Mouse (Mus musculus): ENCODE results near the gene P4ha2. TPM values are rescaled to one million over a fixed set of nuclear protein-coding genes. Genes with fewer than 3 reads are reported as not detected.

The P4ha2 gene
- total RNA-seq, 2 experiments from 2014 or later = 27.2 to 46.2 TPM

DNA sequence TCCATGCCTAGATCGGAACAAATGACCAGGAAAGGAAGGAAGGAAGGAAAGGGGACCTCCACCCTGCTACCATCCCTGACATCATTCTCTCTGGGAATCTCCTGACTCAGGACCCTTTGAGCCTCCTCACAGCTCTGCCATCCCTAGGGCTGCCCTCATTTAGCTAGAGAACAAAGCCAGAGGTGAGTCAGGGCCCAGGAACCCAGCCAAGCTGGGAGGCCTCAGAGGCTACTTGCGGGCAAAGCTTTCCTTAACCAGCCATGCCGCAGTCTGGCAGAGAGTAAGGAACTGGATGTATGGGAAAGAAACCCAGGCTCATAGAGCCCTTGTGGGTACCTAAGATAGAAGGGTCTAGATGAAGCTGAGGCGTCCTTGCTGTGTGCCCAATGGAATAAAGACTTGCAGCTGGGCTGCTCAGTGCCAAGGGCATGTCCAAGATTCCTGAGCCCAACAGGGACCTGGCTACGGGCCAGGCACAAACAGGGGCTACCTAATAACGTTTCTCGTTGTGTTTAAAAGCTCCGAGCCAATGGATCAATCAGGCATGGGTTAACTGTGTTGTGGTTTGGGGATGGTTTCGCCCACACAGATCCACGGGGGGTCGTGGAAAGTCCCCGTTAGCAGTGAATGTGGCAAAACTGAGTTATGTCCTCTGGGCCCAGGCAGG is 37.7 kb upstream of the P4ha2 start:
- Histone ChIP-seq H3K27ac (peak overlapping the region; percentile 85), H3K4me3 (peak overlapping the region; percentile 13; the same call in 1 of the 2 replicates)
- intact Hi-C loops (cut with DNase I) = no loop called here
- peak; percentile 65 for DNase-seq
- TF ChIP-seq CTCF (IDR thresholded peaks at IDR 0.05) = no peak

DNA sequence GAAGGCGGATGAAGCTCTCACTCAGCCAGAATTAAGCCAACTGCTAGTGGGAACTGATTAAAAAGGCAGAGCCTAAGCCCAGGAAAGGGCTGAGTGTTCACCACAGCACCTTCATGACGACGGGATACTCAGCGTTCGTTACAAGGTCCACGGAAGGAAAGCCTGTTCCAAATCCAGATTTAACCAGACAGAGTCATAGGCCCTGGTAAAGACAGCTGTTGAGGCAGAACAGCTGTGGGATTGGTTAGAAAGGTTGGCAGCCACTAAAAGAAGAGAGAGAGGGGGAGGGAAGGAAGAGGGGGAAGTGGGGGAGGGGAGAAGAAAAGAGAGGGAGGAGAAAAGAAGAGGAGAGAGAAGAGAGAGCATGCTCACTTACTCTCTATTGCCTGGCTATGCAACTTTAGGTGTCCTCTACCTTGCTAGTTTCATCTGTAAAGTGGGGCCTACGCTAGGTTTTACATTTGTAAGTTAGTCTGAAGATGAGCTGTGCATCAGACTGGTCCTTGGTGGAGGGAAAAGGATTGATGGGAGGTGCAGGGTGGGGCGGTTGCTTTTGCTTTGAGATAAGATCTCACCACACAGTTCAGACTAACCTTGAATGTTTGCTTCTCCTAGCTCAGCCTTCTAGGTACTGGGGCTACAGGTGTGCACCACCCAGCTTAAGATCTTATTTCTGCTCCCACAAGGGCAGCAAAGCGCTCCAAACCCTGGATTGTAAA is 37.0 kb upstream of the P4ha2 start:
- DNase-seq = no peak
- peak overlapping the region; percentile 85 for H3K27ac ChIP-seq
- H3K4me3 ChIP-seq = peak overlapping the region; percentile 13; the same call in 1 of the 2 replicates
- TF ChIP-seq CTCF (IDR thresholded peaks at IDR 0.05) = no peak
- intact Hi-C loops (cut with DNase I) = no loop called here

DNA sequence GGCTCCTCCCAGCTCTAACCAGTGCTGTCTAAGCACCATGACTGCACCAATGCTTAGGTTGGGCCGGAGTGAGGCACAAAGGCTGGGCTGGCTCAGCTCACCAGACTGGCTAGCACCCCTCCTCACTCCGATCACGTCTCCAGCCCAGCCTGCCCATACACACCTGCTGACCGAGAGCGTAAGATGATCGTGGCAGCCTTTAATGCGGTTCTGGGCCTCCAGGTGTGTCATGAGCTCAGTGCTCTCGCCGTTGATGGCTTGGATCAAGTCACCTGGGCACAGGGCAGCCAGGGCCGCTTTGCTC is 36.5 kb upstream of the P4ha2 start:
- intact Hi-C loops (cut with DNase I) = no loop called here
- DNase-seq = no peak
- H3K4me3 ChIP-seq = no peak overlapping the region
- peak overlapping the region; percentile 85 for H3K27ac ChIP-seq
- no peak for TF ChIP-seq CTCF (IDR thresholded peaks at IDR 0.05)

DNA sequence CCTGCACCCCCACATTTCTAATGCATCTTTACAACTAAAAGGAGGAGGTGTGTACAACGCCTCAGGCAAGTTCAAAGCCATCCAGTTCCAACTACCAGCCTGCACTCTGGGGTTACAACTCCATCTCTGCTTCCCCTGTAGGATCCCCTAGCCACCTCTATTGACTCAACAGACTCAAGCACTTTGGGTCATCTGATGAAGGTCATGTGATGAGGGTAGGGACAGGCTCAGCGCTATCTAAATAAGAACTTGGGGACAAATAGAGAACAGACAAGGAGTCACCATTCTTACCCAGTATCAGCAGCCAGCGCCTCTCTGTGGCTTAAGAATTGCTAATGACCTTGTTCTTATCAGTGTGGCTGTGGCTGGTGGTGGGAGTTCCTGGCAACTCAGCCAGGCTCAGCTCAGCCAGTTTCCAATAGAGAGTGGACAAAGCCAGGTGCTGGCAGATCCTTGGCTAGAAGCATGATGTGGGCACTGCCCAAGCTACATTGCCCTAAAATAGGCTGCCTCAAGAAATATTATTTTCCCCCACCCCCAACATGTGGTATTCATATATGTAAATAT is 35.4 kb upstream of the P4ha2 start:
- no peak for DNase-seq
- intact Hi-C loops (cut with DNase I) = no loop called here
- Histone ChIP-seq H3K4me3 (no peak overlapping the region), H3K27ac (peak overlapping the region; percentile 31)
- TF ChIP-seq CTCF (IDR thresholded peaks at IDR 0.05) = no peak

DNA sequence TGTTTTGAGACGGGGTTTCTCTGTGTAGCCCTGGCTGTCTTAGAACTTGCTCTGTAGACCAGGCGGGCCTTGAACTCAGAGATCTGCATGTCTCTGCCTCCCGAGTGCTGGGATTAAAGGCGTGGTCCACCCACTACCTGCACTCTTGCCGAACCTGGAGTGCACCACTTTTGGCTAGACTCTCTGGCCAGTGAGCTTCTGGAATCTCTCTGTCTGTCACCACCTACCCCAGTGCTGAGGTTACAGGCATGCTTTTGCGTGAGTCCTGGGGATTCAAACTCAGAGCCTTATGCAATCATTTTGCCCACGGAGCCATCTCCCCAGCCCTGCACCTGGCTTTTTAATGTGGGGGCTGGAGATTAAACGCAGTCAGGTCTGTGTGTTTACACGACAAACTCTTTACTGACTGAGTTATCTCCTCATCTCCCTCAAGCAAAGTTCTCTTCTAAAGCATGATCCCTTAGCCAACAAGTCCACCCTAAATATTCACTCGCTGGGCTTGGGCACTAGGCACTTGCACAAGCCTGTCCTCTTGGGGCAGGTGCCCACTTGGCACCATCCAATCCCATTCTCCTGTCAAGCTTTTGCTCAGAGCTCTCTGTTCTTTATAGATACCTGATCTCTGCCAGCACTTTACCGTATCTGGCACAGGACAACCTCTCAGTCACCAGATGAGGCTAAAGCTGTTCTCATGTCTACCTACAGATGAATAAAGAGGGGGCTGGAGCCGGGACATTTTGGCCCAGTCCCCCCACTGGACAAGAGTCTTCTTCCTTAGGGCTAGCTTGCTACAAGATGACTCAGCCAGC is 34.6 kb upstream of the P4ha2 start:
- peak overlapping the region; percentile 23 for H3K4me3 ChIP-seq
- H3K27ac ChIP-seq = peak overlapping the region; percentile 35
- DNase-seq = no peak
- intact Hi-C loops (cut with DNase I) = no loop called here
- no peak for TF ChIP-seq CTCF (IDR thresholded peaks at IDR 0.05)

DNA sequence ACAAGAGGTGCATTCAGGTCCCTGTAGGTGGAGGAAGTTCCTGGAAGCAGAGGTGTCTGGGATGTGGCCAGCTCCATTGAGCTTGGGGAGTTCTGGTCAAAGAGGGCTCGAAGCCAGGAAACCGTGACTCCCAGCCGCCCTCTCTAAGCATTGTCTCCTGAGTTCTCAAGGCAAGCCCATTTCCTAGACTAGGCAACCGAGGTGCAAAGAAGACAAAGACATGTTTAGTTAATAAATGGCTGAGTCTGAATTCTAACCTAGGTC is 34.0 kb upstream of the P4ha2 start:
- peak; percentile 53 for DNase-seq
- peak overlapping the region; percentile 90 for H3K27ac ChIP-seq
- intact Hi-C loops (cut with DNase I) = no loop called here
- H3K4me3 ChIP-seq = peak overlapping the region; percentile 23
- TF ChIP-seq CTCF (IDR thresholded peaks at IDR 0.05) = no peak

DNA sequence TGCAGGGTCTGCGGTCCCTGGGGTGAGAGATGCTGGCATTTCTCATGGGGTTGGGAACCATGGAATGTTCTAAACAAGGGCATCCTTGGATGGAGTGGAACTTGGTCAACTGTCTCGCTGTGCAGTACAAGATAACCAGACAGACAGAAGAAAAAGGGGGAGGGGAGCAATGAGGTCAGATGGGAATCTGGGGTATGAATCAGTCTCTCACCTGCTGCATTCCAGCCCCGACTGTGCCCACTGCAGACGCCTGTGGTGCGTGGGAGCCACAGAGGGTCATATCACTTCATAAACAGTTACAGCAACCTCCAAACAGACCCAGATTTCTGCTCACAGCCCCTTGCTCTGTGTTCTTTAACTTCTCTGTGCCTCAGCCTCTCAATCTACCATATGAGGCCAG is 33.5 kb upstream of the P4ha2 start:
- TF ChIP-seq CTCF (IDR thresholded peaks at IDR 0.05) = no peak
- intact Hi-C loops (cut with DNase I) = no loop called here
- DNase-seq = no peak

DNA sequence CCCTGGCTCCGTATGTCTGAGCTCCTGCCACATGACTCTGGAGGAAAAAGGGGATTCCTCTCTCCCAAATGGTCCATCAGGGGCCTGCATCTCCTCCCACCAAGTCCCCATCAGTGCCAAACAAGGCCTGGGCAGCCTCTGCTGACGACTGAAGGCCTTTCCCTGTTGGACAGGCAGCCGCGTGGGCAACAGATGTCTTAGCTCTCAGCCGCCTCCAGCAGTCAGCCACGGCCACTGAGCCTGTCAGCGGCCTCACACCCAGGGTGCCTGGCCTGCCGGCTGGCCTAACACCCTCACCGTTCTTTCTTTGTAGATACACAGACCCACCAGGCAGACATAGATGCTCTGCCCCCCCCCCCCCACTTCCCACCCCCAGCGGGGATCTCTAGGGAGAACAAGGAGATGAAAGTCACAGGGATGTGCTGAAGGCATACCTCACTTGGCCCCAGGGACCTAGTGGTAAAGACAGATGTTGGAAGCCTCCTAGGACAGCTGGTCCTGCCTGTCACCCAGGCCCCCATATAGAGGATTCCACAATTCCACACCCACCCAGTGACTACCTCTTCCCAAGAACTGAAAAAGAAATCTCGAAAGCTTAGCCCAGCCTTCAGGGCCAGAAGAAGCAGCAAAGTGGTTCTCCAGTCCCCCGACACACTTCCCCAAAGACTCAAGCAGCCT is 32.4 kb upstream of the P4ha2 start:
- intact Hi-C loops (cut with DNase I) = no loop called here
- H3K27ac ChIP-seq = peak overlapping the region; percentile 90
- no peak for TF ChIP-seq CTCF (IDR thresholded peaks at IDR 0.05)
- DNase-seq = peak; percentile 59
- peak overlapping the region; percentile 85 for H3K4me3 ChIP-seq

More for the DNA sequence above, 33.5 kb upstream of the P4ha2 start:
- Histone ChIP-seq H3K27ac (peak overlapping the region; percentile 90; the same call in 1 of the 2 replicates), H3K4me3 (peak overlapping the region; percentile 85)

DNA sequence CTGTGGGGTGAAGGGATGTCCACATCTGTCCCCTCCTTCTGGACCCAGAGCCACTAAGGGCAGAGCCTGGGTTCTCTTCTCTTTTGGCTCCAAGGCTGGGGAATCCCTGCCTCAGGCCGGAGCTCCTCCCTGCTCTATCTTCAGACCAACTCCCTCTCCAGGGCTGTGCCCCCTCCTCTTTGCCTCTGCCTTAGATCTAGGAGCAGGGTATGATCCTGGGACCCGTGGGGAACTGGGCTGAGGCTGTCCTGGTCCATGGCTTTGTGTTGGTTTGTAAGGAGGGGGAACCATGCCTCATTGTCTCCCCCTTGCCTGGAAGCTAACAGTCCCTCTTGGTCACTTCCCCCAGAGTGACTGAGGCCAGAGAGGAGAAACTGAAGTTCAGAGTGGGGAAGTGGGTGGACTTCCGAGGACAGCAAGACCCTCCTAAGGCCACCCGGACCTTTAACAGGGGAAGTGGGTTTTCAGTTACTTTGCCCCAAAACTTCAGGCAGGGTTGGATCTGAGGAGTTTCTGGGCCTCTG is 31.8 kb upstream of the P4ha2 start:
- peak overlapping the region; percentile 90 for H3K27ac ChIP-seq
- no peak for DNase-seq
- no peak for TF ChIP-seq CTCF (IDR thresholded peaks at IDR 0.05)
- intact Hi-C loops (cut with DNase I) = no loop called here
- peak overlapping the region; percentile 85 for H3K4me3 ChIP-seq

DNA sequence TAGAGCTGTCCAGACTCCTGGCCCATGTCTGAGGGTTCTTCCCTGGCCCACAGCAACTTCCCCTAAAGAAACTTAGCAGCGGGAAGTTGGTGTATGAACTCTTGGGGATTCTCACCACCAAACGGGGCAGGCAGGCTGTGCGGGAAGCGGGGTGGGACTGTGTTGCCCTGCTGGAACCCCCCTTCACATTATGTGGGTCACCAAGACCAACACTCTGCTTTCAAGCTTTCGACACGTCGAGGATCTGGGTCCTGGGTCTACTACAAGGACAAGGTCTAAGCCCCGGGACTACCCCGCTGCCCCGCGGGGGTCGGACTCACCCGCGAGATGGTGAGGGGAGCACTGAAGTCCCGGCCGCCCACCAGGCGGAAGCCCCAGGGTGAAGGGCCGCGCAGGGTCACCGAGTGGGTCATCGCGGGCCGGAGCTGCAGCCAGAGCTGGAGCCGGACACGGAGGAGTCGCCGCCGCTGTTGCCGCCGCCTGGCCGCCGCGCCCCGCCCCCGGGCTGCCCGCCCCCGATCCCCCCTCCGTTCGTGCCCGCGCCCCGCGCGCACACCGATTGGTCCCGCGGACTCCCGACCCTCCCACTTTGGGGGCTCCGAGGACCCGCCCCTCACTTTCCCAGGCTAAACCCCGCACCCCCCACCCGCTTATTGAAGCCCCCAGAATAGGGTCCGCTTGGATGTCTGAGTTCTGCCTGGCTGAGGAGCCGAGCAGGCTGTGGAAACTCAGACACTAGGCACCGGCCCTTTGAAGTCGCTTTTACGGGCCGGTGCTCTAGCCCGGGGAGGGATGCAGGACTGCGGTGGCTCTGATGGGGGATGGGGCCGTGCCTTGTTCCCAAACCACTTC is 31.1 kb upstream of the P4ha2 start, which contains the start of gene Pdlim4:
TSS of gene Pdlim4 (minus strand) at position 495 of the 852 bp plus-strand sequence.
- Histone ChIP-seq H3K27ac (peak within 1 kb of the TSS; percentile 90), H3K4me3 (peak within 1 kb of the TSS; percentile 85)
- DNase-seq = peak; percentile 77
- intact Hi-C loops (cut with DNase I) = no loop called here
- TF ChIP-seq CTCF (IDR thresholded peaks at IDR 0.05) = no peak

DNA sequence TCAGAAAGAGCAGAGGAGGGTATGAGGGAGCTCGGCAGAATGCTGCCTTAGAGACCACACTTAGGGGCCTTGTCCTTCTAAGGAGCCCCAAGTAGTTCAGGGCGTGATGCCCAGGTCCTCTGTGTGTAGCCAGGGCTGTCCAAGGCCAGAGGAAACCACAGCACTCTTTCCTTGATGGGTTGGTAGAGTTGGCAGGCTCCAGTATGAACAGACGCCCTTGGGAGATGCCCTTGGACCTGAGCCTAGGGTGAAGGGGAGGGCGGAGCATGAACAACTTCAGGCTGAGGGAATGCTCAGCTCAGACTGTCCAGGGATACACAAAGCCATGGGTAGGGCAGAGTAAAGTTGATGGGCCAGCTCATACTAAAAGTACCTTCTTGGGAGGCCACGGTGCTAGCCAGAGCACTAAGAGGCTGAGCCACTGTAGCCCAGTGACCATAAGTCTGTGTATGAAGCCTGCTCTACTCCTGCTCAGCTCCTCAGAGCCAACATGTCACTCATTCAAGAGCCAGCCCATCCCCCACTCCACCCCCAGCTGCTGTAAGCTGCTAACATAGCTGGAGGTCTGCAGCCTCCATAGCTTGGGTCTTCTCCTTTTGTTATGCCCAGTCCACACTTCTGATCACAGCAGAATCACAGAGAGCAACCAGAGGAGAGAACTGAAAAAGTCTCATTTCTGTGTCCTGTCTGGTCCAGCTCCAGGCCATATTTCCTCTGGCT is 28.0 kb upstream of the P4ha2 start:
- H3K27ac ChIP-seq = peak overlapping the region; percentile 58
- H3K4me3 ChIP-seq = no peak overlapping the region
- intact Hi-C loops (cut with DNase I) = no loop called here
- peak; percentile 67 for DNase-seq
- TF ChIP-seq CTCF (IDR thresholded peaks at IDR 0.05) = no peak
